Mouse (Mus musculus): ENCODE measurements around the gene Pvalb. TPM values are rescaled to one million over a fixed set of nuclear protein-coding genes. Genes with fewer than 3 reads are reported as not detected.

Pvalb gene
- polyA plus RNA-seq, 1 experiment from 2014 or later, result 3.0 TPM

- Histone ChIP-seq H3K4me2 (no peak overlapping the region), H3K9me3 (no peaks in the 10 kb centered on the region), H3K4me3 (no peak overlapping the region), H3K4me1 (peaks cover 7% of the 10 kb centered on the region; the same call in 1 of the 2 replicates), H3K9ac (no peak overlapping the region), H3K27ac (no peak overlapping the region), H3K36me3 (replicated peaks) (no peaks in the 10 kb centered on the region), H3K27me3 (replicated peaks) (no peaks in the 10 kb centered on the region)
- no peak for ATAC-seq (replicated peaks)
- 72% methylated on average over 7 of the region's 7 CpGs for WGBS
Observed at GRCm38 (mm10) chr15:78148565-78148964, 57.6 kb downstream of the Pvalb start.

Other genes with a start within 250 kb of the Pvalb start
- gene Foxred2, start 249.7 kb downstream of the Pvalb start, polyA plus RNA-seq (2015; fragmentation: Nextera tagmentation; extraction: Ambion mirVana), result 10.3 and 11.8 TPM in 2 replicates
- 162 and 180 TPM in 2 replicates for gene Eif3d, start 235.6 kb downstream of the Pvalb start, polyA plus RNA-seq (2015; fragmentation: Nextera tagmentation; extraction: Ambion mirVana)
- gene Cacng2, start 86.4 kb downstream of the Pvalb start, polyA plus RNA-seq (2015; fragmentation: Nextera tagmentation; extraction: Ambion mirVana), result 14.4 and 15.3 TPM in 2 replicates
- gene Ift27, start 32.3 kb downstream of the Pvalb start, polyA plus RNA-seq (2015; fragmentation: Nextera tagmentation; extraction: Ambion mirVana), result 100 and 106 TPM in 2 replicates
- 1.4 and 1.5 TPM in 2 replicates for gene Ncf4, start 38.4 kb upstream of the Pvalb start, polyA plus RNA-seq (2015; fragmentation: Nextera tagmentation; extraction: Ambion mirVana)
- 0.12 and 0.29 TPM in 2 replicates for gene Csf2rb2, start 99.3 kb upstream of the Pvalb start, polyA plus RNA-seq (2015; fragmentation: Nextera tagmentation; extraction: Ambion mirVana)
- 0.50 and 0.74 TPM in 2 replicates for gene Csf2rb, start 119.4 kb upstream of the Pvalb start, polyA plus RNA-seq (2015; fragmentation: Nextera tagmentation; extraction: Ambion mirVana)
- not detected in 2 replicates for gene Tex33, start 189.5 kb upstream of the Pvalb start, polyA plus RNA-seq (2015; fragmentation: Nextera tagmentation; extraction: Ambion mirVana)
- gene Tst, start 199.5 kb upstream of the Pvalb start, polyA plus RNA-seq (2015; fragmentation: Nextera tagmentation; extraction: Ambion mirVana), result 11.5 and 15.6 TPM in 2 replicates
- gene Mpst, start 200.0 kb upstream of the Pvalb start, polyA plus RNA-seq (2015; fragmentation: Nextera tagmentation; extraction: Ambion mirVana), result 4.3 and 5.3 TPM in 2 replicates
- 162 and 163 TPM in 2 replicates for gene Kctd17, start 222.2 kb upstream of the Pvalb start, polyA plus RNA-seq (2015; fragmentation: Nextera tagmentation; extraction: Ambion mirVana)